Mouse (Mus musculus) limb, embryonic 12.5 days (tissue): ENCODE measurements around the gene Ccdc57. TPM values are rescaled to one million over a fixed set of nuclear protein-coding genes. Genes with fewer than 3 reads are reported as not detected.

ENCODE experiments used
- ATAC-seq: fragments of 200-750 bp; cut with Nextera tagmentation; 2 replicates; pipeline ENCODE4 v1.8.0; 2017; ENCODE audit warnings: low read depth, moderate TSS enrichment; ENCODE audit not compliant: insufficient number of reproducible peaks, insufficient read depth, low FRiP score, low TSS enrichment
- H3K27ac ChIP-seq: fragments of 300-500 bp; sonication (generic); 2 replicates; pipeline ENCODE4 v1.5.1; 2016; ENCODE audit warnings: mild to moderate bottlenecking, moderate library complexity
- H3K27me3 ChIP-seq: fragments of 300-500 bp; sonication (generic); 2 replicates; pipeline ENCODE4 v1.6.1; 2016; ENCODE audit warnings: mild to moderate bottlenecking, moderate library complexity
- H3K36me3 ChIP-seq: fragments of 300-500 bp; sonication (generic); 2 replicates; pipeline ENCODE4 v1.6.1; 2016; ENCODE audit warnings: mild to moderate bottlenecking, moderate library complexity
- H3K4me1 ChIP-seq: fragments of 300-500 bp; sonication (generic); replicated peaks from 2 replicates; pipeline ENCODE4 v1.6.1; 2016
- H3K4me2 ChIP-seq: fragments of 300-500 bp; sonication (generic); 2 replicates; pipeline ENCODE4 v1.6.1; 2016; ENCODE audit warnings: mild to moderate bottlenecking, moderate library complexity
- H3K4me3 ChIP-seq: fragments of 300-500 bp; sonication (generic); replicated peaks from 2 replicates; pipeline ENCODE4 v1.5.1; 2016; ENCODE audit warnings: mild to moderate bottlenecking
- H3K9ac ChIP-seq: fragments of 300-500 bp; sonication (generic); replicated peaks from 2 replicates; pipeline ENCODE4 v1.6.1; 2016; ENCODE audit warnings: mild to moderate bottlenecking, moderate library complexity
- H3K9me3 ChIP-seq: fragments of 300-500 bp; sonication (generic); 2 replicates; pipeline ENCODE4 v1.6.1; 2016; ENCODE audit warnings: mild to moderate bottlenecking, moderate library complexity
- WGBS: fragments of 180-500 bp; shearing (Covaris S2); methylation state at CpG from one replicate; pipeline ENCODE4 v1.1.7; 2016; 5-methylcytosine and 5-hydroxymethylcytosine counted together
- polyA plus RNA-seq: library from polyadenylated mRNA; unstranded; fragments of >200 nt; fragmentation: Nextera tagmentation; extraction: Ambion mirVana; gene quantifications from 2 replicates; pipeline ENCODE4 v1.2.1, GENCODE M21; 2016

The Ccdc57 gene
- polyA plus RNA-seq, 1 experiment from 2014 or later, result 7.2 TPM

GRCm38 (mm10) chr11:120951237-120951636 is 18.6 kb upstream of the Ccdc57 start:
- Histone ChIP-seq H3K9me3 (no peaks in the 10 kb centered on the region), H3K4me2 (peak overlapping the region; percentile 83), H3K9ac (peak overlapping the region; percentile 79), H3K36me3 (peaks cover 25% of the 10 kb centered on the region), H3K27me3 (peaks cover 18% of the 10 kb centered on the region), H3K27ac (peak overlapping the region; percentile 66), H3K4me1 (peaks cover 45% of the 10 kb centered on the region), H3K4me3 (peak overlapping the region; percentile 56)
- no peak for ATAC-seq
- WGBS, result 40% methylated on average over 8 of the region's 8 CpGs

- H3K36me3 ChIP-seq, result peaks cover 18% of the 10 kb centered on the region
- peaks cover 45% of the 10 kb centered on the region for H3K4me1 ChIP-seq
- ATAC-seq, result peak; percentile 69
- no peaks in the 10 kb centered on the region for H3K9me3 ChIP-seq
- peak overlapping the region; percentile 56 for H3K4me3 ChIP-seq
- H3K27me3 ChIP-seq, result peaks cover 21% of the 10 kb centered on the region
- 2% methylated on average over 39 of the region's 39 CpGs for WGBS
- peak overlapping the region; percentile 79 for H3K9ac ChIP-seq
- peak overlapping the region; percentile 72 for H3K27ac ChIP-seq
- peak overlapping the region; percentile 83 for H3K4me2 ChIP-seq
These were observed 17.9 kb upstream of the Ccdc57 start for GRCm38 (mm10) chr11:120950281-120951202.

- 8% methylated on average over 10 of the region's 10 CpGs for WGBS
- H3K9me3 ChIP-seq, result no peaks in the 10 kb centered on the region
- peaks cover 12% of the 10 kb centered on the region; the same call in 1 of the 2 replicates for H3K36me3 ChIP-seq
- peak overlapping the region; percentile 79 for H3K9ac ChIP-seq
- H3K4me2 ChIP-seq, result peak overlapping the region; percentile 83
- H3K4me1 ChIP-seq, result peaks cover 45% of the 10 kb centered on the region
- no peak for ATAC-seq
- peak overlapping the region; percentile 56 for H3K4me3 ChIP-seq
- peak overlapping the region; percentile 72; the same call in 1 of the 2 replicates for H3K27ac ChIP-seq
- H3K27me3 ChIP-seq, result peaks cover 21% of the 10 kb centered on the region
These were observed 17.2 kb upstream of the Ccdc57 start for GRCm38 (mm10) chr11:120949863-120950262.

- Histone ChIP-seq H3K27me3 (peaks cover 21% of the 10 kb centered on the region), H3K36me3 (peaks cover 6% of the 10 kb centered on the region; the same call in 1 of the 2 replicates), H3K9ac (peak overlapping the region; percentile 79), H3K4me1 (peaks cover 45% of the 10 kb centered on the region), H3K4me3 (peak overlapping the region; percentile 56), H3K9me3 (no peaks in the 10 kb centered on the region), H3K27ac (peak overlapping the region; percentile 72), H3K4me2 (peak overlapping the region; percentile 83)
- 0 out of 2 replicates have a peak, but pooled peaks have one; percentile 0 for ATAC-seq
- under 1% methylated on average over 73 of the region's 75 CpGs for WGBS
These were observed 16.5 kb upstream of the Ccdc57 start for GRCm38 (mm10) chr11:120948861-120949851.

GRCm38 (mm10) chr11:120948328-120948727 is 15.7 kb upstream of the Ccdc57 start, which contains the start of gene Slc16a3:
TSS of gene Slc16a3 (plus strand) at chr11:120948480.
- Histone ChIP-seq H3K27ac (peak within 1 kb of the TSS; percentile 72), H3K27me3 (peaks cover 28% of the 10 kb centered on the region), H3K36me3 (no peaks in the 10 kb centered on the region), H3K9me3 (no peaks in the 10 kb centered on the region), H3K9ac (peak within 1 kb of the TSS; percentile 79), H3K4me2 (peak within 1 kb of the TSS; percentile 83), H3K4me3 (peak within 1 kb of the TSS; percentile 56), H3K4me1 (peaks cover 45% of the 10 kb centered on the region)
- peak; percentile 3; the same call in 1 of the 2 replicates for ATAC-seq
- WGBS, result 25% methylated on average over 12 of the region's 12 CpGs

GRCm38 (mm10) chr11:120945926-120946325 is 13.3 kb upstream of the Ccdc57 start:
- no peaks in the 10 kb centered on the region for H3K9me3 ChIP-seq
- no peak overlapping the region for H3K9ac ChIP-seq
- no peak overlapping the region for H3K4me3 ChIP-seq
- H3K27ac ChIP-seq, result no peak overlapping the region
- WGBS, result 85% methylated on average over 5 of the region's 5 CpGs
- H3K27me3 ChIP-seq, result peaks cover 29% of the 10 kb centered on the region
- no peak overlapping the region for H3K4me2 ChIP-seq
- no peak for ATAC-seq
- H3K36me3 ChIP-seq, result no peaks in the 10 kb centered on the region
- H3K4me1 ChIP-seq, result peaks cover 31% of the 10 kb centered on the region

GRCm38 (mm10) chr11:120945266-120945665 is 12.6 kb upstream of the Ccdc57 start:
- Histone ChIP-seq H3K36me3 (no peaks in the 10 kb centered on the region), H3K27me3 (peaks cover 30% of the 10 kb centered on the region), H3K4me1 (peaks cover 26% of the 10 kb centered on the region), H3K4me2 (no peak overlapping the region), H3K9me3 (no peaks in the 10 kb centered on the region), H3K4me3 (no peak overlapping the region), H3K27ac (no peak overlapping the region), H3K9ac (no peak overlapping the region)
- ATAC-seq, result no peak
- 81% methylated on average over 7 of the region's 7 CpGs for WGBS

- Histone ChIP-seq H3K27ac (no peak overlapping the region), H3K4me2 (no peak overlapping the region), H3K27me3 (peaks cover 13% of the 10 kb centered on the region), H3K9ac (no peak overlapping the region), H3K4me1 (no peaks in the 10 kb centered on the region), H3K9me3 (no peaks in the 10 kb centered on the region), H3K4me3 (no peak overlapping the region), H3K36me3 (no peaks in the 10 kb centered on the region)
- no peak for ATAC-seq
- WGBS, result 85% methylated on average over 6 of the region's 6 CpGs
These were observed 8.3 kb upstream of the Ccdc57 start for GRCm38 (mm10) chr11:120940959-120941358.

GRCm38 (mm10) chr11:120939712-120940341 is 7.2 kb upstream of the Ccdc57 start:
- Histone ChIP-seq H3K9me3 (no peaks in the 10 kb centered on the region), H3K4me3 (no peak overlapping the region), H3K27ac (no peak overlapping the region), H3K4me1 (no peaks in the 10 kb centered on the region), H3K27me3 (peaks cover 13% of the 10 kb centered on the region), H3K4me2 (no peak overlapping the region), H3K9ac (no peak overlapping the region), H3K36me3 (no peaks in the 10 kb centered on the region)
- ATAC-seq, result no peak
- WGBS, result 52% methylated on average over 6 of the region's 6 CpGs

GRCm38 (mm10) chr11:120938795-120939194 is 6.1 kb upstream of the Ccdc57 start:
- Histone ChIP-seq H3K27ac (no peak overlapping the region), H3K4me2 (no peak overlapping the region), H3K9me3 (no peaks in the 10 kb centered on the region), H3K4me1 (no peaks in the 10 kb centered on the region), H3K4me3 (no peak overlapping the region), H3K9ac (no peak overlapping the region), H3K36me3 (no peaks in the 10 kb centered on the region), H3K27me3 (peaks cover 9% of the 10 kb centered on the region; the same call in 1 of the 2 replicates)
- ATAC-seq, result no peak
- 27% methylated on average over 4 of the region's 4 CpGs for WGBS
